Mouse (Mus musculus) hindbrain, embryonic 14.5 days (tissue): ENCODE data around the gene Atxn10. TPM values are rescaled to one million over a fixed set of nuclear protein-coding genes. Genes with fewer than 3 reads are reported as not detected.
A peak's percentile ranks its signal among the peaks of the same experiment; 100 is the strongest.

ENCODE experiments used
- ATAC-seq: fragments of 200-750 bp; cut with Nextera tagmentation; 2 replicates; pipeline ENCODE4 v1.8.0; 2017; ENCODE audit warnings: moderate number of reproducible peaks, mild to moderate bottlenecking, moderate TSS enrichment, moderate library complexity; ENCODE audit not compliant: low FRiP score
- DNase-seq: peaks from one replicate; pipeline ENCODE4 v3.0.0-alpha.2; 2015; ENCODE audit warnings: low spot score
- H3K27ac ChIP-seq: fragments of 300-500 bp; sonication (generic); 2 replicates; pipeline ENCODE4 v1.5.1; 2014; ENCODE audit warnings: mild to moderate bottlenecking, moderate library complexity
- H3K27me3 ChIP-seq: fragments of 300-500 bp; sonication (generic); 2 replicates; pipeline ENCODE4 v1.6.1; 2014; ENCODE audit warnings: mild to moderate bottlenecking, low read length, mixed read lengths; ENCODE audit not compliant: control insufficient read depth, insufficient read depth
- H3K36me3 ChIP-seq: fragments of 300-500 bp; sonication (generic); replicated peaks from 2 replicates; pipeline ENCODE4 v1.6.1; 2014; ENCODE audit not compliant: control insufficient read depth, insufficient read depth
- H3K4me1 ChIP-seq: fragments of 300-500 bp; sonication (generic); replicated peaks from 2 replicates; pipeline ENCODE4 v1.6.1; 2014; ENCODE audit warnings: antibody characterized with exemption, low read length, mixed read lengths; ENCODE audit not compliant: control insufficient read depth, insufficient read depth
- H3K4me2 ChIP-seq: fragments of 300-500 bp; sonication (generic); replicated peaks from 2 replicates; pipeline ENCODE4 v1.6.1; 2014; ENCODE audit warnings: mild to moderate bottlenecking, moderate library complexity
- H3K4me3 ChIP-seq: fragments of 300-500 bp; sonication (generic); replicated peaks from 2 replicates; pipeline ENCODE4 v1.5.1; 2014; ENCODE audit warnings: mild to moderate bottlenecking, low read length
- H3K9ac ChIP-seq: fragments of 300-500 bp; sonication (generic); 2 replicates; pipeline ENCODE4 v1.6.1; 2014
- H3K9me3 ChIP-seq: fragments of 300-500 bp; sonication (generic); 2 replicates; pipeline ENCODE4 v1.6.1; 2016; ENCODE audit warnings: low read length; ENCODE audit not compliant: control insufficient read depth
- WGBS: fragments of 180-500 bp; shearing (Covaris S2); extraction: QIAGEN DNeasy Blood & Tissue Kit; methylation state at CpG from one replicate; pipeline ENCODE4 v1.1.7; 2014; 5-methylcytosine and 5-hydroxymethylcytosine counted together
- polyA plus RNA-seq: library from polyadenylated mRNA; unstranded; fragments of >200 nt; fragmentation: Nextera tagmentation; extraction: Ambion mirVana; gene quantifications from 2 replicates; pipeline ENCODE4 v1.2.1, GENCODE M21; 2014

Atxn10 gene
- polyA plus RNA-seq, 1 experiment from 2014 or later: 534 TPM

DNA sequence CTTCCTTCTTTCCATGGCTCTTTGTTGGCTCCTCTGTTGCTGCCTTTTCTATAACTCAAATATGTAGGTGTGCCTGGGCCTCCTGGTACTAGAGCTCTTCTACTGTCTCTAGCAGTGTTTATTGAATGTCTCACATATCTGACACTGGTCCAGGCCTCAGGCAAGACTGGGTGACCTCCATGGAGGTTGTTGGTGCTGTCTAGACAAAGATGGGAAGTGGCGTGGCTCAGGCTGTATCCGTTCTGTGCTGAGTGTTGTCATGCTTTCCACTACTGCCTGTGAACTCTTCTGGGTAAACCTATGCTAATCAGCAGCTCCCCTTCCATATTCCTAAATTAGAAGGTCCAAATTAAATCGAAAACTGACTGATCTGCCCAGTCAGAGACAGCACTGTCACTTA lies 106.5 kb downstream of the Atxn10 start:
- no peak overlapping the region for H3K27ac ChIP-seq
- H3K4me3 ChIP-seq: no peak overlapping the region
- WGBS: 93% methylated on average over 3 of the region's 3 CpGs
- H3K9ac ChIP-seq: no peak overlapping the region
- no peak for DNase-seq
- ATAC-seq: no peak
- no peaks in the 10 kb centered on the region for H3K27me3 ChIP-seq
- H3K9me3 ChIP-seq: no peaks in the 10 kb centered on the region
- H3K4me1 ChIP-seq: no peaks in the 10 kb centered on the region
- peaks cover 41% of the 10 kb centered on the region for H3K36me3 ChIP-seq
- H3K4me2 ChIP-seq: no peak overlapping the region

GRCm38 (mm10) chr15:85446652-85447051 lies 110.6 kb downstream of the Atxn10 start:
- H3K27ac ChIP-seq: no peak overlapping the region
- no peaks in the 10 kb centered on the region for H3K27me3 ChIP-seq
- no peak overlapping the region for H3K4me3 ChIP-seq
- peaks cover 25% of the 10 kb centered on the region for H3K36me3 ChIP-seq
- H3K4me1 ChIP-seq: no peaks in the 10 kb centered on the region
- H3K9me3 ChIP-seq: no peaks in the 10 kb centered on the region
- H3K9ac ChIP-seq: no peak overlapping the region
- H3K4me2 ChIP-seq: no peak overlapping the region
- WGBS: 79% methylated on average over 3 of the region's 3 CpGs
- no peak for ATAC-seq
- DNase-seq: no peak

GRCm38 (mm10) chr15:85456891-85457290 lies 120.8 kb downstream of the Atxn10 start:
- 42% methylated on average over 8 of the region's 8 CpGs for WGBS
- H3K9ac ChIP-seq: no peak overlapping the region
- H3K4me2 ChIP-seq: no peak overlapping the region
- H3K9me3 ChIP-seq: no peaks in the 10 kb centered on the region
- 0 out of 2 replicates have a peak, but pooled peaks have one; percentile 18 for ATAC-seq
- no peaks in the 10 kb centered on the region for H3K27me3 ChIP-seq
- H3K4me1 ChIP-seq: peaks cover 61% of the 10 kb centered on the region
- H3K4me3 ChIP-seq: no peak overlapping the region
- H3K27ac ChIP-seq: peak overlapping the region; percentile 81
- no peak for DNase-seq
- peaks cover 5% of the 10 kb centered on the region; the same call in 1 of the 2 replicates for H3K36me3 ChIP-seq

DNA sequence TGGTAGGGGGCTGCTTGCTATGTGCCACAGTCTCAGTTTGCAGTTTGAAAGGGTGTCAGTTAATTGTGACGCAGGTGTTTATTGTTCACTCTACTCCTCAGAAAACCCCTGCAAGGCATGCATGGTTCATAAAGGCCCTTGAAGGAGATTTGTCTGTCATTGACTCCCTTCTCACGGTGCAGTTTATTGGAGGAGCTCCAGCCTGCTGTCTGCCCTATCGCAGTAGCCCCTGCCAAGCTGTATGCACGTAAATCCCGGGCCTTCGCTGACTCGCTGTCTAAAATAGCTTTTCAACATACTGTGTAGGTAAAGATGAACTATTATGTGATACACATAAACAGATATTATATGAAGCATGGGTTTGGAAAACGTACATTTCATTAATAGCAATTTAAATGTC lies 121.8 kb downstream of the Atxn10 start:
- Histone ChIP-seq H3K4me3 (no peak overlapping the region), H3K9ac (no peak overlapping the region), H3K4me1 (peaks cover 69% of the 10 kb centered on the region), H3K27me3 (no peaks in the 10 kb centered on the region), H3K4me2 (no peak overlapping the region), H3K27ac (peak overlapping the region; percentile 81), H3K9me3 (no peaks in the 10 kb centered on the region), H3K36me3 (peaks cover 12% of the 10 kb centered on the region; the same call in 1 of the 2 replicates)
- no peak for DNase-seq
- WGBS: 20% methylated on average over 8 of the region's 8 CpGs
- no peak for ATAC-seq

DNA sequence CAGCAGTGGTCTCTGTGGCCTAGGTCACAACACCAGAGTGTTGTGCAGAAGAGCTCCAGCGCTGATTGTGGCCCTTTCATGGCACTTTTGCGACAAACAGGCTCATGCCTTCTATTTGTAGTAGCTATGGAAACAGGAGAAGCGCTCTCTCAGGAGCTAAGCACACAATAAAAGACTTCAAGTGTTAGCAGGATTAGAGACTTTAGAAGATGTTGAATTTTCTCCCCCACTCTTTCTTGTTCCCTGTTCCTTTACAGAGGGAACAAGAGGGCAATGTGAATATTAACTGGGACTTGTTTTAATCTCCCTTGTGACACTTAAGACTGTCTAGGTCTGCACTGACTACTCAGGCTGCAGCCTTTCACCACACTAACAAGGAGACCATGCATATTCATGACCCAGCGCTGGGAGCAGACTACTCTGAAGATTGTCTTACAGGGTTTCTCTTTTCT lies 122.6 kb downstream of the Atxn10 start:
- Histone ChIP-seq H3K36me3 (peaks cover 21% of the 10 kb centered on the region; the same call in 1 of the 2 replicates), H3K4me2 (no peak overlapping the region), H3K9me3 (no peaks in the 10 kb centered on the region), H3K27me3 (no peaks in the 10 kb centered on the region), H3K4me1 (peaks cover 73% of the 10 kb centered on the region), H3K9ac (no peak overlapping the region), H3K4me3 (no peak overlapping the region), H3K27ac (peak overlapping the region; percentile 81)
- WGBS: 10% methylated on average over 4 of the region's 4 CpGs
- ATAC-seq (0 out of 2 replicates have a peak, but pooled peaks have one; percentile 45), DNase-seq (peak; percentile 56)

GRCm38 (mm10) chr15:85461541-85461940 lies 125.5 kb downstream of the Atxn10 start:
- H3K27ac ChIP-seq: peak overlapping the region; percentile 81
- H3K9me3 ChIP-seq: no peaks in the 10 kb centered on the region
- peak; percentile 71 for ATAC-seq
- no peak overlapping the region for H3K4me2 ChIP-seq
- DNase-seq: peak; percentile 69
- H3K4me3 ChIP-seq: no peak overlapping the region
- H3K27me3 ChIP-seq: no peaks in the 10 kb centered on the region
- peaks cover 68% of the 10 kb centered on the region for H3K4me1 ChIP-seq
- peak overlapping the region; percentile 17; the same call in 1 of the 2 replicates for H3K9ac ChIP-seq
- 6% methylated on average over 4 of the region's 4 CpGs for WGBS
- H3K36me3 ChIP-seq: peaks cover 39% of the 10 kb centered on the region; the same call in 1 of the 2 replicates

DNA sequence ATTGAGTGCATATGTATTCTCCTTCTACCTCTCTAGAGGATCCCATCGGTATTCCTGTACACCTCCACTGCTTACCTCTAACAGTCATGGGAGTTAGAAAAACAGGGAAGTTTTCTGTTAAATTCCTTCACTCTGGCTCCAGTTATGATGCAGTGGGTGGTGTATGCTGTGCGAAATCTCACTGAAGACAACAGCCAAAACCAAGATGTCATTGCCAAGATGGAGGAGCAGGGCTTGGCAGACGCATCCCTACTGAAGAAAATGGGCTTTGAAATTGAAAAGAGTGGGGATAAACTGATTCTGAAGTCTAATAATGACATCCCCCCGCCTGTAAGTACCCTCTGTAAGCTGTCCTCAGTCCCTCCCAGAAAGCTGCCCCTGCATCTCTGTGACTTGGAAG lies 126.1 kb downstream of the Atxn10 start:
- WGBS: 35% methylated on average over 4 of the region's 4 CpGs
- H3K4me1 ChIP-seq: peaks cover 62% of the 10 kb centered on the region

DNA sequence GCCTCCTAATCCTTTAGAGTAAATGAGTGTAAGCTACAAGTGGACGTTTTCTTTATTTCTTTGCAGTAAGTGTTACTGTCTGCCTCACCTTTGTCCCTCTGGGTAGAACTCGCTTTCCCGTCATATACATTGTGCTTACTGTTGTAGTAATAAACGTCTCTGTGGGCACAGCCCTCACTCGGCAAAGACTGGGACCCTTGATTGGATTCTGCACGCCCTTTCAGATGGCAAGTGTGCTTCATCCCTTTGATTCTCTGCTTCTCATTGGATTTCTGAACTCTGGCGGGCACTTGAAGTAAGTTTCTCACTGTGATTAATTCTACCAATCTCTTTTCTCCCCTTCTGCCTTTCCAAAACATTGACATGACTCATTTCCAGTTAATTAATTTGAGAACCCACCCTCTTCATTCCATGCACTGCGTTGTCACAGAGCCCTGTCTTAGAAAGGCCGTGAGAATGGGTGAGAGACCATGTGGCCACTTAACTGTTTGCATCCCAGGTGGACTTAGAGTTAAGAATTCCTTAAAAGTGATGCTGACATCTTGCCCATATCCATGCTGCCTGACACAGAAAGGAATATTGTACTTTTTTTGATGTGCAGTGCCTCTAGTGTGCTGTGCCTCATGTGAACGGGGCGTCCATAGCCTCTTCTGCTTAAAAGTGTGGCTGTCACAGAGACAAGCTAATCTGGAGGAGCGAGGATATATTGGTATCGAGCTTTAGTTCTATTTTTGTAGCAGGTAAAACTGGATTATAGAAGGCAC lies 127.2 kb downstream of the Atxn10 start:
- peaks cover 51% of the 10 kb centered on the region for H3K4me1 ChIP-seq
- DNase-seq (no peak), ATAC-seq (no peak)
- 24% methylated on average over 13 of the region's 13 CpGs for WGBS
- peaks cover 52% of the 10 kb centered on the region for H3K36me3 ChIP-seq
- H3K9me3 ChIP-seq: no peaks in the 10 kb centered on the region
- H3K4me3 ChIP-seq: no peak overlapping the region
- H3K9ac ChIP-seq: no peak overlapping the region
- no peak overlapping the region for H3K4me2 ChIP-seq
- no peaks in the 10 kb centered on the region for H3K27me3 ChIP-seq
- peak overlapping the region; percentile 81 for H3K27ac ChIP-seq

More for the DNA sequence above, 126.1 kb downstream of the Atxn10 start:
- H3K36me3 ChIP-seq: peaks cover 45% of the 10 kb centered on the region; the same call in 1 of the 2 replicates
- peak overlapping the region; percentile 81 for H3K27ac ChIP-seq
- H3K4me2 ChIP-seq: no peak overlapping the region
- ATAC-seq: no peak
- H3K9me3 ChIP-seq: no peaks in the 10 kb centered on the region
- no peak overlapping the region for H3K4me3 ChIP-seq
- H3K27me3 ChIP-seq: no peaks in the 10 kb centered on the region
- no peak overlapping the region for H3K9ac ChIP-seq
- DNase-seq: no peak

DNA sequence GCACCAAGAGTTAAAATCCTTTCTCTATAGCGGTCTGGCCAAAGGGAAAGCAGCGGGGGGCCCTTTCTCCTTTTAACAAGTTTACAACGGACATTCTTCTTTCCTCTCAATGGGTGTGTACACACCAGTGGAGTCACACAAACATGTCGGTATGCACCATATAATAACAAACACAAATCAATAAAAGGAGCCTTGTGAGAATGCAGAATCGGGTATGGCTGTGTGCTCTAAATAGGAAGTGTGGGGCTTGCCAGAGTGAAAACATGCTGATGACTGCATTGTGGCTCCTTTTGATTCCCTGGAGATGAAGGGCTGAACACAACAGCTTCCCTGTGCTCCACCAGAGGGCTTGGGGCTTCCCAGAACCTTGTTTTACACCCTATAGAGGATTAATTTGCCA lies 128.1 kb downstream of the Atxn10 start:
- Histone ChIP-seq H3K36me3 (peaks cover 59% of the 10 kb centered on the region), H3K27ac (peak overlapping the region; percentile 69), H3K4me1 (peaks cover 42% of the 10 kb centered on the region), H3K27me3 (no peaks in the 10 kb centered on the region), H3K4me2 (no peak overlapping the region), H3K4me3 (no peak overlapping the region), H3K9ac (no peak overlapping the region), H3K9me3 (no peaks in the 10 kb centered on the region)
- ATAC-seq (peak; percentile 54; the same call in 1 of the 2 replicates), DNase-seq (peak; percentile 46)
- WGBS: 3% methylated on average over 5 of the region's 5 CpGs
